Mouse (Mus musculus) forebrain, embryonic 16.5 days (tissue): ENCODE results near the gene Epop. TPM values are rescaled to one million over a fixed set of nuclear protein-coding genes. Genes with fewer than 3 reads are reported as not detected.
"Not testable (repeated sequence)": the region's sequence is repeated elsewhere in the genome, so short reads cannot be mapped to it uniquely, and the experiment has no call there.

Experiments used
- ATAC-seq: fragments of 200-750 bp; cut with Nextera tagmentation; 2 replicates; pipeline ENCODE4 v1.8.0; 2017; ENCODE audit warnings: mild to moderate bottlenecking, moderate library complexity
- H3K27ac ChIP-seq: fragments of 300-500 bp; sonication (generic); 2 replicates; pipeline ENCODE4 v1.5.1; 2014; ENCODE audit warnings: low read length, control low read depth
- H3K27me3 ChIP-seq: fragments of 300-500 bp; sonication (generic); replicated peaks from 2 replicates; pipeline ENCODE4 v1.6.1; 2014; ENCODE audit warnings: low read length; ENCODE audit not compliant: control insufficient read depth, insufficient read depth
- H3K36me3 ChIP-seq: fragments of 300-500 bp; sonication (generic); 2 replicates; pipeline ENCODE4 v1.6.1; 2014; ENCODE audit not compliant: control insufficient read depth, insufficient read depth
- H3K4me1 ChIP-seq: fragments of 300-500 bp; sonication (generic); replicated peaks from 2 replicates; pipeline ENCODE4 v1.6.1; 2014; ENCODE audit warnings: low read length; ENCODE audit not compliant: control insufficient read depth, insufficient read depth
- H3K4me2 ChIP-seq: fragments of 300-500 bp; sonication (generic); 2 replicates; pipeline ENCODE4 v1.6.1; 2014; ENCODE audit warnings: mild to moderate bottlenecking, low read length, control low read depth
- H3K4me3 ChIP-seq: fragments of 300-500 bp; sonication (generic); replicated peaks from 2 replicates; pipeline ENCODE4 v1.5.1; 2014; ENCODE audit warnings: mild to moderate bottlenecking, low read length, control low read depth
- H3K9ac ChIP-seq: fragments of 300-500 bp; sonication (generic); replicated peaks from 2 replicates; pipeline ENCODE4 v1.6.1; 2014; ENCODE audit warnings: low read depth, low read length, control low read depth
- H3K9me3 ChIP-seq: fragments of 300-500 bp; sonication (generic); 2 replicates; pipeline ENCODE4 v1.6.1; 2016; ENCODE audit warnings: low read length; ENCODE audit not compliant: control insufficient read depth
- WGBS: fragments of 180-500 bp; shearing (Covaris S2); extraction: QIAGEN DNeasy Blood & Tissue Kit; methylation state at CpG from one replicate; pipeline ENCODE4 v1.1.7; 2014; 5-methylcytosine and 5-hydroxymethylcytosine counted together
- polyA plus RNA-seq: library from polyadenylated mRNA; unstranded; fragments of >200 nt; fragmentation: Nextera tagmentation; extraction: Ambion mirVana; gene quantifications from 2 replicates; pipeline ENCODE4 v1.2.1, GENCODE M21; 2015

The Epop gene
- polyA plus RNA-seq, 1 experiment from 2014 or later: 2.1 TPM

DNA sequence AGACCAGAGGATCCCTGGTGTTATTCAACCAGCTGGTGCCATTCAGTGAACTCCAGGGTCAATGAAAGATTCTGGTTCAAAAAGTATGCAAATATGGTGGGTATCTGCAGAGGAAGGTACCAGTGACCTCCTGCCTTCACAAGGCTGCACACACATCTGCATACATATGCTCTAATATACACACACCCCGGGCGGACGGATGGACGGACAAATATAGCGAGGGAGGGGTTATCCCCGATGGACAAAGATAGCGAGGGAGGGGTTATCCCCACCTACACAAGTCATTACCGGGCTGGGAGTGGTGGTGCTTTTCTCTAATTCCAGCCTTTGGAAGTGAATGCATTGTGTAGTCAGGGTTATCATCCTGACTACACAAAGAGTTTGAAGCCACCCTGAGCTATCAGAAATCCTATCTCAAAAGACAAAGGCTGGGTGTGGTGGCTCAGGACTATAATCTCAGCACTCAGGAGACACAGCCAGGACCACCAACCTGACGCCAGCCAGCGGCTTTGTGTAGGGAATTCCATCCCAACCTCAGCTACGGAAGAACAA is 6.0 kb upstream of the Epop start:
- no peak overlapping the region for H3K9ac ChIP-seq
- H3K36me3 ChIP-seq: no peaks in the 10 kb centered on the region
- H3K27me3 ChIP-seq: peaks cover 2% of the 10 kb centered on the region
- H3K27ac ChIP-seq: no peak overlapping the region
- no peak overlapping the region for H3K4me3 ChIP-seq
- WGBS: 77% methylated on average over 11 of the region's 11 CpGs
- ATAC-seq: no peak
- no peaks in the 10 kb centered on the region for H3K9me3 ChIP-seq
- no peaks in the 10 kb centered on the region for H3K4me1 ChIP-seq
- H3K4me2 ChIP-seq: no peak overlapping the region

DNA sequence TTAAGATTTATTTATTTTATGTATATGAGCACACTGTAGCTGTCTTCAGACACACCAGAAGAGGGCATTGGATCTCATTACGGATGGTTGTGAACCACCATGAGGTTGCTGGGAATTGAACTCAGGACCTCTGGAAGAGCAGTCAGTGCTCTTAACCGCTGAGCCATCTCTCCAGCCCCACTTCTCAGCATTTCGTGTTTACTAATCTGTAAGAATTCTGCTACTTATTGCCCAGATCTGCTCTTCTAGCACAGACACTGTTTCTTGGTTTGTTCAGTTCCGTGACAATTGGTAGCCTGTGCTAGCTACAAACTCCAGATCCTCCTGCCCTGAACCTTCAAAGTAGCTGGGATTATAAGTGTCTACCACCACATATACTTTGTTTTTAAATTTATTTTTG is 2.9 kb upstream of the Epop start:
- H3K27me3 ChIP-seq: peaks cover 20% of the 10 kb centered on the region
- H3K4me3 ChIP-seq, H3K27ac ChIP-seq, H3K4me2 ChIP-seq, H3K36me3 ChIP-seq, H3K9me3 ChIP-seq, ATAC-seq, H3K9ac ChIP-seq: not testable (repeated sequence)
- peaks cover 21% of the 10 kb centered on the region for H3K4me1 ChIP-seq
- 83% methylated on average over 4 of the region's 4 CpGs for WGBS

DNA sequence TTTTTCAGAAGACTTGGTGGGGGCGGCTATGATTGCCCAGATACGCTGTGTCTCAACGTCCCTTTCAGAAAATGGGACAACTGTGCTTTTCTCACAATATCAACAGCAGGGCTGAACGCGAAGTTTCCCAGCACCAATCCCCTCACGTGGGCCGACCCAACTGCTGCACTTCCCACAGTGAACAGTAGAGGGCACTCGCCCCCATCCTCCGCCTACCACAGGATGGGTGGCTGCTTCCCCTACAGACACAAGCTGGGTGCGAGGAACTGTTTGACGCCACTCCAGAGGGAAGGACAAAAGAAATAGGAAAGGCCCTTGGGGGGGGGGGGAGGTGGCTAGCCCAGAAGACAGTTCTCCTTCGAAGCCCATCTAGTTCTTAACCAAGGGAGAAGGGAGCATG is 2.4 kb upstream of the Epop start:
- Histone ChIP-seq H3K27ac (no peak overlapping the region), H3K4me1 (peaks cover 25% of the 10 kb centered on the region), H3K4me3 (no peak overlapping the region), H3K36me3 (no peaks in the 10 kb centered on the region), H3K27me3 (peaks cover 24% of the 10 kb centered on the region), H3K9me3 (no peaks in the 10 kb centered on the region), H3K4me2 (no peak overlapping the region), H3K9ac (no peak overlapping the region)
- WGBS: 3% methylated on average over 12 of the region's 12 CpGs
- peak; percentile 43; the same call in 1 of the 2 replicates for ATAC-seq

DNA sequence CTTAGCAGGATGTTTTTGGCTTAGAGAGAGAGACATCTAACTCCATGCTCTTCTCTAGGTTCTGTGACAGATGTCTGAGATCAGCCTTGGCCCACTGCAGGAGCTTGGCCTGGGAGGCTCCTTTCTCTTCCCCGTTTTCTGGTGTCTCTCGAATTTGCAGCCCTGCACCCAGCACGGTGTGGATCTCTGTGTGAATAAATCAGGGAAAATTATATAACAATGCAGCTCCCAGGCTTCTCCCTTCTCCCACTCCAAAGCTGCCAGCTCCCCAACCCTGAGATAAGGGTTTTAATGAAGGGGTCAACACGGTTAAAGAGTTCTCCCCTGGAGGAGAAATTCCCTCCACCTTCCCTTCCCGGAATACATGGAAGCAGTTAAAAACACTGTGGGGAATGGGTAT is 2.0 kb upstream of the Epop start:
- WGBS: 13% methylated on average over 5 of the region's 5 CpGs
- Histone ChIP-seq H3K9me3 (no peaks in the 10 kb centered on the region), H3K27me3 (peaks cover 29% of the 10 kb centered on the region), H3K9ac (no peak overlapping the region), H3K27ac (no peak overlapping the region), H3K4me2 (no peak overlapping the region), H3K4me3 (no peak overlapping the region), H3K36me3 (no peaks in the 10 kb centered on the region), H3K4me1 (peaks cover 27% of the 10 kb centered on the region)
- no peak for ATAC-seq

DNA sequence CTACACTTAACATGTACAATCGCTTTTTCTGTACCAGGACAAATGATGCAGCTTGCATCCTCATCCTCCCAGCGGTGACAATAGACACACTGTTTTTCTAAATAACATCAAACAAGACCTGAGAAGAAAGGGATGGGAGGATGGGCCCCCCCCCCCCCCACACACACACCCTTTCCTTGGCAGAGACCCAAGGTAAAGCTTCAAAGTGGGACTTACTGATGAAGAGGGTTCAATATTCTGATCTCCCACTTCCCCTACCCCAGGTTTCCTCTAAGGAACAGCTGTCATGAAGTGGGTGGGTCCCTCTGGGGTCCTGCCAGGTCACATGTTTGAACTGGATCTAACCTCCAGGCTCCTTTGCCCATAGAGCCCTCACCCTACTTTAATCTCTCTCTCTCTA is 1.5 kb upstream of the Epop start:
- no peak overlapping the region for H3K4me3 ChIP-seq
- H3K4me2 ChIP-seq: no peak overlapping the region
- no peak overlapping the region for H3K9ac ChIP-seq
- no peaks in the 10 kb centered on the region for H3K9me3 ChIP-seq
- H3K36me3 ChIP-seq: no peaks in the 10 kb centered on the region
- H3K4me1 ChIP-seq: peaks cover 27% of the 10 kb centered on the region
- 21% methylated on average over 2 of the region's 2 CpGs for WGBS
- H3K27ac ChIP-seq: no peak overlapping the region
- no peak for ATAC-seq
- peaks cover 31% of the 10 kb centered on the region for H3K27me3 ChIP-seq

DNA sequence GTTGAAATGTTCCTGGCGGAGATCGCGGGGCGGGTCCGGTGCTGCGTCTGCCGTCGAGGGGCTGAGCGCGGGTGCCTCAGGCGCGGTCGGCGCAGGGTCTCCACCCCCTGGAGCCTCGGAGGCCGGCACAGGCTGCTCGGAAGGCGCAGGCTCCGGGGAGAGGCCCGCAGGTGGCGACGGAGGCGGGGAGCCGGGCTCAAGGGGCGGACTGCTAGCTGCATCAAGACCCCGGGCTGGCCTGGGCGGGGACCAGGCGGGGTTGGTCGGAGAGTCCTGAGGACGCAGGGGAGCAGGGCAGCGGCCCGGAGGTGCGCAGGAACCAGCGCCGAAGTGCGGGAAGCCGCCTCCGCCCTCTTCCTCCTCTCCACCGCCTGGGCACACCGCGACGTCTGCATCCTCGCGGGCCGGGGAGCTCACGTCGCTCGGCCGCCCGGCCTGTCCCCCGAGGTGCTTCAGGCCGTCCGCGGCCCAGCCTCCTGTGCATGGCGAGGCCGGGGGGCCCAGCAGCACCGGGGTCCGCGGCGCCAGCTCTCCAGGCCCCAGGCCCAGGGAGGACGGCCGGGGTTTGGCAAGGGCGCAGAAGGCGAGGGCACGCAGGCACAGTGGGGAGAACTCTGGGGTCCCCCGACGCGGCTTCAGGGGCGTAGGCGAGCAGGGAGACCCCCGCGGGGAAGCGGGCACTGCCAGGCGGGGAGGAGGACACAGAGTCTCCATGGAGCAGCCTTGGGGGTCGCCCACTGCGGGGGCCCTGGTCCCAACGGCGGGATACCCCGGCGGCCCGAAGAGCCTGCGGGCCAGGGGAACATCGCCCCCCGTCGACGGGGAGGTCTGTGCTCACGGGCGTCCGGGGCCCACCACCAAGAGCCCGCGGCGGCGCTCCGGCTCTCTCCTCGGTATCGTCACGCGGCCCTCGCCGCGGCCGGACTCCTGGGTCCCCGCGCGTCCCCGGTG is 659 bp downstream of the Epop start:
- Histone ChIP-seq H3K4me3 (peak overlapping the region; percentile 70), H3K27ac (no peak overlapping the region), H3K4me2 (peak overlapping the region; percentile 77), H3K9me3 (no peaks in the 10 kb centered on the region), H3K27me3 (peaks cover 44% of the 10 kb centered on the region), H3K4me1 (peaks cover 27% of the 10 kb centered on the region), H3K36me3 (no peaks in the 10 kb centered on the region), H3K9ac (peak overlapping the region; percentile 80)
- ATAC-seq: peak; percentile 47
- WGBS: under 1% methylated on average over 87 of the region's 106 CpGs

DNA sequence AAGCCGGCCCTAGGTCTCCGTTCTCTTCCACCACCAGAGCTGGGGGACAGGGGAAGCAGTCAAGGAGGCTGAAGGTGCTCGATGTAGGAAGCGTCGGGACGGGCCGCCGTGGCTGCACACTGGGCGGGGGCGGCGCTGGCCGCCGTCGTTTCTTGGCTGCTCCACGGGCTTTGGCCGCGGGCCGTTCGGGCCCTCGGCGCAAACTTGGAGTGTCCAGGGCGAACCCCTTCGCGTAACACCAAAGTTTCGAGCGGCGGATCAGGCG is 1.3 kb downstream of the Epop start:
- no peaks in the 10 kb centered on the region for H3K36me3 ChIP-seq
- H3K4me1 ChIP-seq: peaks cover 27% of the 10 kb centered on the region
- peaks cover 49% of the 10 kb centered on the region for H3K27me3 ChIP-seq
- ATAC-seq: no peak
- WGBS: 2% methylated on average over 28 of the region's 28 CpGs
- H3K4me2 ChIP-seq: peak overlapping the region; percentile 77
- no peak overlapping the region for H3K9ac ChIP-seq
- H3K9me3 ChIP-seq: no peaks in the 10 kb centered on the region
- H3K27ac ChIP-seq: no peak overlapping the region
- peak overlapping the region; percentile 70 for H3K4me3 ChIP-seq

DNA sequence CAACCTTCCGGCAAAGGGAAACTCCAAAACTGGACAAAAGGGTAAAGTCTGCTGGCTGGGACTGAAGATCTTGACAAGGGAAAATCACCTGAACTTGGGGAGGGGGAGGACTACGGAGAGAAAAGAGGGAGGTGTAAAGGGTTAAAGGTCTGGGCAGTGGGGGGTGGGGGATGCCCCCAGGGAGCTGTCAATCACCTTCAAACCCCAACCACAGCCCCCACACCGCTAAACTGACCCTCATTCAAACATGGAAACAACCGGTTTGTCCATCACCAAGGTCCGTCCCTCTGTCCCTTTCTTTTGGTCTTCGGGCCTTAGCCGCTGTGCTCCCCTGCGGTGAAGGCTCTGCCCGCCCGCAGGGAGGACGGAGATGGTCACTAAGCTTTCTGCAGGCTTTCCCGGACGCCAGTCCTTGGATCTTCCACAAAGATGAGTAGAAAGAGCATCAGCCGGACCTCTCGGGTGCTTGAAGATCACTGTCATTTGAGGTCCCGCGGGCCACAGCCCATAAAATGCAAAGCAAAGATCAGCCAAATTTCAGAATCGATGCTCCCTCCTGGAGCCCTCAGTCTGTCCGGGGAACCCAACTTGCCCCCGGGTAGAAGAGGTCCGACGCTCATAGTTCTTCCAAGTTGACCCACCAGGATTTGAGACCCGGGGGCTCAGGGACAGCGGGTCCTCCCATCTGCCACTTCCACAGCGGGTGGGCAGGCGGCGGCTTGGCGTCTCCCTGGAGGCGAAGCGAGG is 1.8 kb downstream of the Epop start:
- no peak overlapping the region for H3K9ac ChIP-seq
- ATAC-seq: no peak
- H3K27me3 ChIP-seq: peaks cover 50% of the 10 kb centered on the region
- H3K4me1 ChIP-seq: peaks cover 27% of the 10 kb centered on the region
- peak overlapping the region; percentile 70 for H3K4me3 ChIP-seq
- no peak overlapping the region for H3K27ac ChIP-seq
- 4% methylated on average over 30 of the region's 30 CpGs for WGBS
- H3K9me3 ChIP-seq: no peaks in the 10 kb centered on the region
- H3K36me3 ChIP-seq: no peaks in the 10 kb centered on the region
- peak overlapping the region; percentile 77 for H3K4me2 ChIP-seq

DNA sequence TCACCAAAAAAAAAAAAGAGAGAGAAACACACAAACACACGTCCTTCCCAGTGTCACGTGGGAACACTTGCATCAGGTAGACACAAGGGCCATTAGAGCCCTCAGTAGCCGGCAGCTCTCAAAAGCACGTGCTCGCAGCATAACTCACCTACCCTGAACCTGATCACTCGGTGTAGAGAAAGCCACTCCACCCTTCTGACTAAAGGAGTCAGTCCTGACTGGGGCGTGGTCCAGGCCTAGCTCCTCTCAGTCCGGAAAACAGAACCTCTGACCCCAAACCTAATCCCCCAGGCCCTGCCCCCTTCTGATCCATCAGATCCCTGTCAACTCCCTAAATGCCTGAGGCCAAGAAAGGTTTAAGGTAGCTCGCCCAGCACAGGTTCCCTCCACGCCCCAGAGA is 2.7 kb downstream of the Epop start:
- Histone ChIP-seq H3K4me2 (no peak overlapping the region), H3K4me1 (peaks cover 27% of the 10 kb centered on the region), H3K27me3 (peaks cover 50% of the 10 kb centered on the region), H3K9ac (no peak overlapping the region), H3K36me3 (no peaks in the 10 kb centered on the region), H3K9me3 (no peaks in the 10 kb centered on the region), H3K27ac (no peak overlapping the region), H3K4me3 (no peak overlapping the region)
- WGBS: 13% methylated on average over 10 of the region's 10 CpGs
- no peak for ATAC-seq
